Mouse (Mus musculus): Measurements from ENCODE around the gene Fzd9. TPM values are rescaled to one million over a fixed set of nuclear protein-coding genes. Genes with fewer than 3 reads are reported as not detected.

Fzd9 gene
- polyA plus RNA-seq (2012; ENCODE audit: low replicate concordance), result 0.45 and 0.48 TPM in 2 replicates

DNA sequence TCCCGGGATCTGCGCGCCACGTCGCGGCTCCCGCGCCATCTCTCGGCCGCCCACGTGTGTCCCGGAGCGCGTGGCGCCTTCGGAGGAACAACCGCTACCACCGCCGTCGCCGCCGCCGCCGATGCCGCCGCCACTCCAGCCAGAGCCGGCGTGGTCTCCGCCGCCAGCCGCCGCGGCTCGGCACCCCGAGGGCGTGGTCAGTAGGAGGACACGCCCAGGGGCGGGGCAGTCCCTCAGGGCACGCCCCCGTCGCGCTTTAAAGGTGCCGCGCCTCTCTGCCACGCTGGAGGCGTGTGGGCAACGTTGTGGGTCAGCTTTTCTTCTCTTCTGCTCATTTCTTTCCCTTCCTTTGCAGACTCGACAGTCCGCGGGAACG, at the start of gene Fzd9:
Gene Fzd9, minus strand, starts transcription at position 152 of the 376 bp plus-strand sequence.

Other genes starting within 250 kb of the Fzd9 start
- gene Abhd11, start 242.1 kb downstream of the Fzd9 start, polyA plus RNA-seq (2012; ENCODE audit: low replicate concordance), result 30.3 and 38.4 TPM in 2 replicates
- 11.2 and 13.3 TPM in 2 replicates for gene Stx1a, start 227.7 kb downstream of the Fzd9 start, polyA plus RNA-seq (2012; ENCODE audit: low replicate concordance)
- 47.4 and 79.2 TPM in 2 replicates for gene Dnajc30, start 187.0 kb downstream of the Fzd9 start, polyA plus RNA-seq (2012; ENCODE audit: low replicate concordance)
- gene Bud23, start 186.3 kb downstream of the Fzd9 start, polyA plus RNA-seq (2012; ENCODE audit: low replicate concordance), result 79.7 and 101 TPM in 2 replicates
- 0.68 and 2.2 TPM in 2 replicates for gene Vps37d, start 173.0 kb downstream of the Fzd9 start, polyA plus RNA-seq (2012; ENCODE audit: low replicate concordance)
- 0.27 and 0.42 TPM in 2 replicates for gene Mlxipl, start 161.3 kb downstream of the Fzd9 start, polyA plus RNA-seq (2012; ENCODE audit: low replicate concordance)
- 12.4 and 13.0 TPM in 2 replicates for gene Tbl2, start 101.6 kb downstream of the Fzd9 start, polyA plus RNA-seq (2012; ENCODE audit: low replicate concordance)
- 75.1 and 83.6 TPM in 2 replicates for gene Bcl7b, start 82.9 kb downstream of the Fzd9 start, polyA plus RNA-seq (2012; ENCODE audit: low replicate concordance)
- 29.3 and 48.8 TPM in 2 replicates for gene Baz1b, start 64.0 kb downstream of the Fzd9 start, polyA plus RNA-seq (2012; ENCODE audit: low replicate concordance)
- not detected in 2 replicates for gene Fkbp6, start 98.8 kb upstream of the Fzd9 start, polyA plus RNA-seq (2012; ENCODE audit: low replicate concordance)
- not detected in 2 replicates for gene Trim50, start 102.1 kb upstream of the Fzd9 start, polyA plus RNA-seq (2012; ENCODE audit: low replicate concordance)
- gene Nsun5, start 118.7 kb upstream of the Fzd9 start, polyA plus RNA-seq (2012; ENCODE audit: low replicate concordance), result 13.6 and 17.8 TPM in 2 replicates
- gene Pom121, start 143.3 kb upstream of the Fzd9 start, polyA plus RNA-seq (2012; ENCODE audit: low replicate concordance), result 84.1 and 88.5 TPM in 2 replicates

Data from hematopoietic multipotent progenitor cell, adult 10-12 weeks (in vitro differentiated cells).